Mouse (Mus musculus) embryonic fibroblast, embryonic 13.5 days (primary cell): ENCODE results near the gene Pold3.

Source experiments
- CTCF ChIP-seq: IDR thresholded peaks from 2 replicates; pipeline ENCODE4 v1.5.1; 2011; ENCODE audit warnings: mild to moderate bottlenecking, control low read depth, low read length, moderate library complexity, borderline replicate concordance; ENCODE audit not compliant: insufficient read depth
- POLR2A ChIP-seq: IDR thresholded peaks from 2 replicates; pipeline ENCODE4 v1.6.1; 2011; ENCODE audit warnings: low read depth, mild to moderate bottlenecking, control low read depth, low read length, moderate library complexity

GRCm38 (mm10) chr7:100042120-100042519, 79.2 kb downstream of the Pold3 start:
- TF ChIP-seq POLR2A (no peak), CTCF (no peak)
